Mouse (Mus musculus): ENCODE measurements around the gene Gm9376. TPM values are rescaled to one million over a fixed set of nuclear protein-coding genes. Genes with fewer than 3 reads are reported as not detected.

The Gm9376 gene
- not detected in 2 replicates for total RNA-seq (2012; rRNA removed)

DNA sequence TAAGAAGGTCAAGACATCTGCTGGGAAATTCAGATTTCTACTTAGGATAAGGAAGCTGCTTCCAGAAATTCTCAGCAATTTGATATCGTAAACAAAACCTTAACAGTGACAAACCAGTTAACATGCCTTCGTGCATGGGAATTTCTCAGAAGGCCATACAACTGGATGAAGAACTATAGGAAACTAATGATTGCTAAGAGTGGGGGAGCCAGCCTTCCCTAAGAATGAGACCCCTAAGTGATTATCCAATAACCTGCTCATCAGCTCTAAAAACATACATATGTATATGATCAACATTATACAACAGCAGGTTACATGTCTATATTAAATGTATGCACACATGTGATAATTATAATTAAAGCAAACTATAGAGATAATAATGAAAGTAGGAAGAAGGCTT is at the start of gene Gm9376:
Gene Gm9376, plus strand, starts transcription at position 301 of the 400 bp plus-strand sequence.
- in situ Hi-C loops (cut with MboI; ENCODE audit: low sequenced_read_pairs in 2 of 2, unreplicated experiment in 2 of 2): no loop called here
- no peak within 1 kb of the TSS for H3K9ac ChIP-seq (ENCODE audit: insufficient read depth, low read depth, low read length, poor library complexity, severe bottlenecking)
- no peaks in the 10 kb centered on the region for H3K36me3 ChIP-seq (ENCODE audit: control insufficient read depth, insufficient read depth, low read length, poor library complexity, severe bottlenecking)
- TF ChIP-seq MAFK (IDR thresholded peaks at IDR 0.05; ENCODE audit: insufficient read depth, low read depth, low read length) (no peak), ZNF384 (IDR thresholded peaks at IDR 0.05; ENCODE audit: low read depth, low read length) (no peak), HCFC1 (IDR thresholded peaks at IDR 0.05; ENCODE audit: borderline replicate concordance, insufficient read depth, low read length) (no peak), CHD2 (IDR thresholded peaks at IDR 0.05; ENCODE audit: low read depth, low read length) (no peak), ZC3H11A (IDR thresholded peaks at IDR 0.05; ENCODE audit: borderline replicate concordance, low read depth, low read length) (no peak)
- H3K9me3 ChIP-seq (ENCODE audit: control insufficient read depth, insufficient read depth, low read depth, low read length): no peaks in the 10 kb centered on the region
- DNase-seq (ENCODE audit: low read depth, low spot score): no peak
- no peak within 1 kb of the TSS for H3K4me3 ChIP-seq (ENCODE audit: insufficient read depth in 1 of 2, low read depth in 1 of 2, low read length in 2 of 2, poor library complexity in 1 of 2, severe bottlenecking in 1 of 2)
- H3K4me1 ChIP-seq (ENCODE audit: control insufficient read depth in 2 of 2, insufficient read depth in 2 of 2, low read length in 2 of 2, poor library complexity in 1 of 2): no peaks in the 10 kb centered on the region
- H3K27ac ChIP-seq (ENCODE audit: insufficient read depth, low read depth, low read length, poor library complexity, severe bottlenecking): no peak within 1 kb of the TSS

DNA sequence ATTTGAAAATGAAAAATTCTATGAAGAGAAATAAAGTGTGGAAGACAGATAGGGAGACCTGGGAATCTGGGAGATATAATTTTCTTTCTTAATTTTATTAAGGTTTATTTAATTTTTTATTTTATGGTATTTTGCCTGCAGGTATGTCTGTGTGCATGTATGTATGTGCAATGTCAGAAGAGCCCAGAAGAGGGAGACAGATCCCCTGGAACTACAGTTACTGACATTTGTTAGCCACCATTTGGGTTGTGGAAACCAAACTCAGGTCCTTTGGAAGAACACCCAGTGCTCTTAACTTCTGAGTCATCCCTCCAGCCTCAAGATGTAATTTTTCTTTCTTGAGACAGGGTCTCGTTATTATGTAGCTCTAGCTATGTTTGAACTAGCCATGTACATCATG is 45.9 kb upstream of the Gm9376 start:
- H3K4me3 ChIP-seq (ENCODE audit: insufficient read depth in 1 of 2, low read depth in 1 of 2, low read length in 2 of 2, poor library complexity in 1 of 2, severe bottlenecking in 1 of 2): no peak overlapping the region
- no peak for DNase-seq (ENCODE audit: low read depth, low spot score)
- H3K9ac ChIP-seq (ENCODE audit: insufficient read depth, low read depth, low read length, poor library complexity, severe bottlenecking): no peak overlapping the region
- H3K4me1 ChIP-seq (ENCODE audit: control insufficient read depth in 2 of 2, insufficient read depth in 2 of 2, low read length in 2 of 2, poor library complexity in 1 of 2): no peaks in the 10 kb centered on the region; a peak in 1 of 4 replicates
- in situ Hi-C loops (cut with MboI; ENCODE audit: low sequenced_read_pairs in 2 of 2, unreplicated experiment in 2 of 2): loop anchor here (10.0 to 25.0 kb wide), 4 partner anchors 254 to 591 kb away; no protein-coding TSS in a partner anchor
- no peak overlapping the region for H3K27ac ChIP-seq (ENCODE audit: insufficient read depth, low read depth, low read length, poor library complexity, severe bottlenecking)
- no peaks in the 10 kb centered on the region for H3K9me3 ChIP-seq (ENCODE audit: control insufficient read depth, insufficient read depth, low read depth, low read length)
- TF ChIP-seq ZNF384 (IDR thresholded peaks at IDR 0.05; ENCODE audit: low read depth, low read length): no peak
- peak; percentile 82; the same call in 1 of the 2 replicates for TF ChIP-seq ZC3H11A (IDR thresholded peaks at IDR 0.05; ENCODE audit: borderline replicate concordance, low read depth, low read length)
- no peak for TF ChIP-seq HCFC1 (IDR thresholded peaks at IDR 0.05; ENCODE audit: borderline replicate concordance, insufficient read depth, low read length)
- no peaks in the 10 kb centered on the region for H3K36me3 ChIP-seq (ENCODE audit: control insufficient read depth, insufficient read depth, low read length, poor library complexity, severe bottlenecking)

DNA sequence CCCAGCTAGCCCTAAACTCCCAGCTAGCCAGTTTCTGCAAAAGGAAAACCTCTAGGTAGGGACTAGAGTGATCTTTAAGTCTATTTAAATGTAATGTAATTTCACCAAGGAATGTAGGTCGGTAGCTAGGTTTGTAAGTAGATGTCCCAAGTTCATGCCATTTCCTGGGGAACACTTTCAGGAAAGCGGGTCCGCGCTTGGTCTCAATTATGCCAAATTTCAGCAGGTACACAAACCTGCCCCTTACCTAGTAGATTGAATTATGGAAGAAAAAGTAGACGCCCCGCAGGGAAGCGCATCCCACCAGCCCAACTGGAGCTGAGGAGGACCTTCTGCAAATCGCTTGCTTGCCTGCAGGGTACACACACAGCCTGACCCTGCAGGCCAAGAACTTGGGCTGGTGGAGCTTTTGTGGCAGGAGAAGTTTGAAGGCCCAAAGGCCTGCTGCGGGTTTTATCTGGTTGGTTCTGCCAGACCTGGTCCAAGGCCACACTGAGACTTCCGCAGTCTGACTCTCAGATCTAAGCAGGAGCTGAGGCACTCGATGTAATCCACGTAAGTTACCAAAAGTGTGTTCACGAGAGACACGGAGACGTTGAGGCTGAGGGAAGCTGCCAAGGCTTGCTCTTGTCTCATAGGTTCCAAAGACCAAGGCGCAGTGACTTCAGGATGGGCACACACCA is 41.6 kb upstream of the Gm9376 start:
- no peak for DNase-seq (ENCODE audit: low read depth, low spot score)
- Histone ChIP-seq H3K9me3 (ENCODE audit: control insufficient read depth, insufficient read depth, low read depth, low read length) (no peaks in the 10 kb centered on the region), H3K9ac (ENCODE audit: insufficient read depth, low read depth, low read length, poor library complexity, severe bottlenecking) (no peak overlapping the region), H3K4me3 (ENCODE audit: insufficient read depth in 1 of 2, low read depth in 1 of 2, low read length in 2 of 2, poor library complexity in 1 of 2, severe bottlenecking in 1 of 2) (no peak overlapping the region), H3K36me3 (ENCODE audit: control insufficient read depth, insufficient read depth, low read length, poor library complexity, severe bottlenecking) (no peaks in the 10 kb centered on the region), H3K27ac (ENCODE audit: insufficient read depth, low read depth, low read length, poor library complexity, severe bottlenecking) (no peak overlapping the region), H3K4me1 (ENCODE audit: control insufficient read depth in 2 of 2, insufficient read depth in 2 of 2, low read length in 2 of 2, poor library complexity in 1 of 2) (peaks cover 0 to 8% of the 10 kb centered on the region in 2 experiments; a peak in 3 of 4 replicates)
- in situ Hi-C loops (cut with MboI; ENCODE audit: low sequenced_read_pairs in 2 of 2, unreplicated experiment in 2 of 2): loop anchor here in 1 of 2 experiments (10.0 kb wide), 1 partner anchor 250 kb away; no protein-coding TSS in a partner anchor
- TF ChIP-seq HCFC1 (IDR thresholded peaks at IDR 0.05; ENCODE audit: borderline replicate concordance, insufficient read depth, low read length) (no peak), CHD2 (IDR thresholded peaks at IDR 0.05; ENCODE audit: low read depth, low read length) (no peak), ZNF384 (IDR thresholded peaks at IDR 0.05; ENCODE audit: low read depth, low read length) (no peak), MAFK (IDR thresholded peaks at IDR 0.05; ENCODE audit: insufficient read depth, low read depth, low read length) (no peak), ZC3H11A (IDR thresholded peaks at IDR 0.05; ENCODE audit: borderline replicate concordance, low read depth, low read length) (no peak)

DNA sequence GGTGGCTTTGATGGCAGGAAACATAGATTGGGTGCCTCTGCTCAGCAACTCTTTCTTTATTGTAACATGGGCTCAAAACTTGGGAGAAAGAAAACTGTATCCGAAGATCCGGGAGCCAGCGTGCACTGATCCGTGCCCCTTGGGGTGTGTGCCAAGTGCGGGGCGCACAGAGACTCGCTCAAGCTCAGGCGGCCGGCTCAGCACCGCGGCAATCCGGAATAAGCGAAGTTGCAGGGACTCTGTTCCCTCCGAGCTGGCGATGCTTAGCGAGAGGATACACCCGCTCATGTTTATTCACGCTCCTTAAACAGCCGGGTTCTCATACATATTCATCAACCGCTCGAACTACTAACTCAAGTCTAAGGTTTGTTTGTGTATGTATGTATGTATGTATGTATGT is 40.8 kb upstream of the Gm9376 start:
- TF ChIP-seq ZNF384 (IDR thresholded peaks at IDR 0.05; ENCODE audit: low read depth, low read length) (no peak), HCFC1 (IDR thresholded peaks at IDR 0.05; ENCODE audit: borderline replicate concordance, insufficient read depth, low read length) (no peak), MAFK (IDR thresholded peaks at IDR 0.05; ENCODE audit: insufficient read depth, low read depth, low read length) (no peak), ZC3H11A (IDR thresholded peaks at IDR 0.05; ENCODE audit: borderline replicate concordance, low read depth, low read length) (no peak), CHD2 (IDR thresholded peaks at IDR 0.05; ENCODE audit: low read depth, low read length) (no peak)
- H3K4me3 ChIP-seq (ENCODE audit: insufficient read depth in 1 of 2, low read depth in 1 of 2, low read length in 2 of 2, poor library complexity in 1 of 2, severe bottlenecking in 1 of 2): peak overlapping the region in 1 of 2 experiments; percentile 43; a peak in 2 of 4 replicates
- H3K36me3 ChIP-seq (ENCODE audit: control insufficient read depth, insufficient read depth, low read length, poor library complexity, severe bottlenecking): no peaks in the 10 kb centered on the region
- no peak overlapping the region for H3K9ac ChIP-seq (ENCODE audit: insufficient read depth, low read depth, low read length, poor library complexity, severe bottlenecking)
- no peak overlapping the region for H3K27ac ChIP-seq (ENCODE audit: insufficient read depth, low read depth, low read length, poor library complexity, severe bottlenecking)
- peaks cover 0 to 8% of the 10 kb centered on the region in 2 experiments; a peak in 3 of 4 replicates for H3K4me1 ChIP-seq (ENCODE audit: control insufficient read depth in 2 of 2, insufficient read depth in 2 of 2, low read length in 2 of 2, poor library complexity in 1 of 2)
- in situ Hi-C loops (cut with MboI; ENCODE audit: low sequenced_read_pairs in 2 of 2, unreplicated experiment in 2 of 2): loop anchor here in 1 of 2 experiments (10.0 kb wide), 1 partner anchor 249 kb away; no protein-coding TSS in a partner anchor
- H3K9me3 ChIP-seq (ENCODE audit: control insufficient read depth, insufficient read depth, low read depth, low read length): no peaks in the 10 kb centered on the region
- DNase-seq (ENCODE audit: low read depth, low spot score): no peak

All from ES-E14 (cell line).